Mouse (Mus musculus) ES-E14 (cell line): ENCODE measurements around the gene Ctps. TPM values are rescaled to one million over a fixed set of nuclear protein-coding genes. Genes with fewer than 3 reads are reported as not detected.

Experiments
- DNase-seq: peaks from one replicate; pipeline ENCODE4 v3.0.0-alpha.2; 2013; ENCODE audit warnings: low read depth, low spot score
- H3K27ac ChIP-seq: 2 replicates; pipeline ENCODE4 v1.5.1; 2012; ENCODE audit warnings: low read depth, mild to moderate bottlenecking, low read length, moderate library complexity, mixed read lengths; ENCODE audit not compliant: poor library complexity, insufficient read depth, severe bottlenecking
- H3K36me3 ChIP-seq: 2 replicates; pipeline ENCODE4 v1.6.1; 2012; ENCODE audit warnings: mild to moderate bottlenecking, low read length, moderate library complexity, mixed read lengths; ENCODE audit not compliant: control insufficient read depth, poor library complexity, insufficient read depth, severe bottlenecking
- H3K4me1 ChIP-seq, 2 experiments: fragments of 150-350 bp in 1 of 2; sonication (generic) in 1 of 2; 2 replicates each; pipeline ENCODE4 v1.6.1; 2012; ENCODE audit warnings: low read length in 2 of 2, mild to moderate bottlenecking in 1 of 2, mixed read lengths in 1 of 2; ENCODE audit not compliant: control insufficient read depth in 2 of 2, insufficient read depth in 2 of 2, poor library complexity in 1 of 2
- H3K4me3 ChIP-seq, 2 experiments: fragments of 150-350 bp in 1 of 2; sonication (generic) in 1 of 2; 2 replicates each; pipeline ENCODE4 v1.5.1; 2012; ENCODE audit warnings: low read length in 2 of 2, low read depth in 1 of 2, mild to moderate bottlenecking in 1 of 2, mixed read lengths in 1 of 2; ENCODE audit not compliant: insufficient read depth in 1 of 2, poor library complexity in 1 of 2, severe bottlenecking in 1 of 2
- H3K9ac ChIP-seq: 2 replicates; pipeline ENCODE4 v1.6.1; 2012; ENCODE audit warnings: low read depth, mild to moderate bottlenecking, low read length, mixed read lengths; ENCODE audit not compliant: poor library complexity, insufficient read depth, severe bottlenecking
- H3K9me3 ChIP-seq: fragments of 150-350 bp; sonication (generic); 2 replicates; pipeline ENCODE4 v1.6.1; 2012; ENCODE audit warnings: low read depth, mild to moderate bottlenecking, low read length; ENCODE audit not compliant: control insufficient read depth, insufficient read depth
- CHD2 ChIP-seq: IDR thresholded peaks from 2 replicates; pipeline ENCODE4 v1.6.1; 2014; ENCODE audit warnings: mild to moderate bottlenecking, low read depth, low read length, inconsistent platforms
- HCFC1 ChIP-seq: IDR thresholded peaks from 2 replicates; pipeline ENCODE4 v1.6.1; 2012; ENCODE audit warnings: low read length, inconsistent platforms, borderline replicate concordance; ENCODE audit not compliant: insufficient read depth
- MAFK ChIP-seq: IDR thresholded peaks from 2 replicates; pipeline ENCODE4 v1.6.1; 2014; ENCODE audit warnings: mild to moderate bottlenecking, low read depth, low read length, inconsistent platforms; ENCODE audit not compliant: insufficient read depth
- ZC3H11A ChIP-seq: IDR thresholded peaks from 2 replicates; pipeline ENCODE4 v1.6.1; 2012; ENCODE audit warnings: low read depth, mild to moderate bottlenecking, inconsistent platforms, low read length, borderline replicate concordance
- ZNF384 ChIP-seq: IDR thresholded peaks from 2 replicates; pipeline ENCODE4 v1.6.1; 2012; ENCODE audit warnings: low read depth, low read length, inconsistent platforms
- in situ Hi-C, 2 experiments: fragments of 600-800 bp; cut with MboI; formaldehyde crosslinking; loops; one replicate each; pipeline ENCODE4 v1.15.1; 2025; ENCODE audit warnings: low sequenced_read_pairs in 2 of 2, inconsistent platforms in 1 of 2; ENCODE audit not compliant: unreplicated experiment in 2 of 2
- total RNA-seq: library from RNA; depleted of rRNA; stranded (reverse); fragments of 300-350 nt; gene quantifications from 2 replicates; pipeline ENCODE4 v1.2.3, GENCODE M21; 2012

The Ctps gene
- total RNA-seq, 1 experiment = 85.6 TPM

- Histone ChIP-seq H3K9me3 (0 out of 2 replicates have a peak, but pooled peaks cover 2% of the 10 kb centered on the region), H3K36me3 (no peaks in the 10 kb centered on the region), H3K4me1 (no peaks in the 10 kb centered on the region), H3K9ac (no peak overlapping the region), H3K27ac (no peak overlapping the region), H3K4me3 (no peak overlapping the region)
- in situ Hi-C loops = loop anchor here in 1 of 2 experiments (10.0 kb wide), 1 partner anchor 315 kb away; no protein-coding TSS in a partner anchor
- DNase-seq = peak; percentile 47
- TF ChIP-seq HCFC1 = no peak
- peak; percentile 95 for TF ChIP-seq ZC3H11A
Observed at GRCm38 (mm10) chr4:120589815-120590422, 19.8 kb upstream of the Ctps start.

- no peak for TF ChIP-seq CHD2
- no peak for TF ChIP-seq MAFK
- no peak for TF ChIP-seq ZC3H11A
- TF ChIP-seq HCFC1 = no peak
- TF ChIP-seq ZNF384 = no peak
- no peak overlapping the region for H3K9ac ChIP-seq
- H3K27ac ChIP-seq = no peak overlapping the region
- H3K4me3 ChIP-seq = no peak overlapping the region
- in situ Hi-C loops = no loop called here
- no peaks in the 10 kb centered on the region for H3K4me1 ChIP-seq
- DNase-seq = no peak
- 0 out of 2 replicates have a peak, but pooled peaks cover 2% of the 10 kb centered on the region for H3K9me3 ChIP-seq
- H3K36me3 ChIP-seq = no peaks in the 10 kb centered on the region
Observed at GRCm38 (mm10) chr4:120589070-120589469, 19.0 kb upstream of the Ctps start.

- TF ChIP-seq MAFK = no peak
- DNase-seq = no peak
- no peak within 1 kb of the TSS for H3K9ac ChIP-seq
- no peak within 1 kb of the TSS for H3K4me3 ChIP-seq
- H3K27ac ChIP-seq = no peak within 1 kb of the TSS
- H3K36me3 ChIP-seq = no peaks in the 10 kb centered on the region
- H3K9me3 ChIP-seq = peaks cover 7% of the 10 kb centered on the region; the same call in 1 of the 2 replicates
- no peaks in the 10 kb centered on the region for H3K4me1 ChIP-seq
- in situ Hi-C loops = no loop called here
Observed at GRCm38 (mm10) chr4:120588445-120588844, 18.4 kb upstream of the Ctps start, which contains the start of gene Gm8439. Gene Gm8439, plus strand, starts transcription at chr4:120588745.

- Histone ChIP-seq H3K9ac (no peak overlapping the region), H3K27ac (no peak overlapping the region), H3K4me1 (no peaks in the 10 kb centered on the region), H3K9me3 (peaks cover 12% of the 10 kb centered on the region; the same call in 1 of the 2 replicates), H3K36me3 (no peaks in the 10 kb centered on the region), H3K4me3 (no peak overlapping the region)
- in situ Hi-C loops = no loop called here
- TF ChIP-seq HCFC1 = no peak
- no peak for DNase-seq
Observed at GRCm38 (mm10) chr4:120586986-120587385, 16.9 kb upstream of the Ctps start.

- H3K9ac ChIP-seq = no peak overlapping the region
Observed at GRCm38 (mm10) chr4:120581711-120582110, 11.6 kb upstream of the Ctps start.

More at GRCm38 (mm10) chr4:120581711-120582110, 11.6 kb upstream of the Ctps start:
- H3K36me3 ChIP-seq = no peaks in the 10 kb centered on the region
- H3K27ac ChIP-seq = no peak overlapping the region
- no peaks in the 10 kb centered on the region for H3K4me1 ChIP-seq
- peaks cover 12% of the 10 kb centered on the region for H3K9me3 ChIP-seq
- H3K4me3 ChIP-seq = no peak overlapping the region
- in situ Hi-C loops = no loop called here
- no peak for TF ChIP-seq ZC3H11A
- no peak for TF ChIP-seq CHD2
- TF ChIP-seq ZNF384 = no peak
- TF ChIP-seq HCFC1 = no peak
- no peak for TF ChIP-seq MAFK
- no peak for DNase-seq
